Mouse (Mus musculus): Measurements from ENCODE around the gene Olfr1423. TPM values are rescaled to one million over a fixed set of nuclear protein-coding genes. Genes with fewer than 3 reads are reported as not detected.
A peak's percentile ranks its signal among the peaks of the same experiment; 100 is the strongest.
"Not testable (repeated sequence)": the region's sequence is repeated elsewhere in the genome, so short reads cannot be mapped to it uniquely, and the experiment has no call there.

Gene Olfr1423
- total RNA-seq (2022) = not detected

DNA sequence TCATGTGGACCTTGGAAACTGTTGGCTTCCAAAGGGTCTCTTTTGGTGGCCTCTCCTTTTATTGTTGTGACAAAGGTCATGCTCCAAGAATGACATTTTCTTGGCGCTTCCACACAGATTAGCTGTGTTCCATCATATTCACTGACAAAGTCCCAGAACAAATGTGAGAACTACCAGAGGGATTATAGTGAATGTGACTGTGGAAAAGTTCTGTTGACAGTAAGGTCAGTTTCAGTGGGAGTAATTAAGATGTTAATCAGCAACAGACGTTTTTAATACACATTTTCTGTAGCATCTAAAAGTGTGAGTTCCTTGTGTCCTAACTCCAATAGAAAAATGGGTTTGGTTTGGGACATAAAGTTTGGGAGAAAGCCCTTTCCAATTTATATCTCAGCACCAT lies at the start of gene Olfr1423:
Gene Olfr1423 (minus strand): TSS at position 101 of the 400 bp plus-strand sequence.
- DNase-seq (ENCODE audit: low spot score in 2 of 2) = no peak

DNA sequence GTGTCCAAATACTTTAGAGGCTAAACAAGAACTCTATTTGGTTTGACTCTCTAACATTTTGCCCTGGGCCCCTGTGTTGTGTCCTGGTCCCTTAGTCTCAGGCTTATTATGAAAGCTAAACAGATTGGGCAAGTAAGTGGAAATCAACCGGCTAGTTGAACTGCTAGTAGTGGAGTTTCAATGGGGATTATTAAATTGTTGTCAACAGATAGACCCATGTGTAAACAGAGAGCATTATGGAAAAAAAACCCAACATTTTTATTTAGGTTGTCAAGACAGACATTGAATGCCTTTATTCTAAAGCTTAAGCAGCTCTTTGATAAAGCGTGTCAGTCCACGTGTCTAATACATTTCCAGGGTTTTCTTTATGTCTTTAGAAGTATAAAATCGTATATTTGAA lies 36.5 kb upstream of the Olfr1423 start, which contains the start of gene Olfr1425:
Gene Olfr1425 (minus strand): TSS at position 101 of the 400 bp plus-strand sequence.
- not testable (repeated sequence) for DNase-seq (ENCODE audit: low spot score in 2 of 2)

DNA sequence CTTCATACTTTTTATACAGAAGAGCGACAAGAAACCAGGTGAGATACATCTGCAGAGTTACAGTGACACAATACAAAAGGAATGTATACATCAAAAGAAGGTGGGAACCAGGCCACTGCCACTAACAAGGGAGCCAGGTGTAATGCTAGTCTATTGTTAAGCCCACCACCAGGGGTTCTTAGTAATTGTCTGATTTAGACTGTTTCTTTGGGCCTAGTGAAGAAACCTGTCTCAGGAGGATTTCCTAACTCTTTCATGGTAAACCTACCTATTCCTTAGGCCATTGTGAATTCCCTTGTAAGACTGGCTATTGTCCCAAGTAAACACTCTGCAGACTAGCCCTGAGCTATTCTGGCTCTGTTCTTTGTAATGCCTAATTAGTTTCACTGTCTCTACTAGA lies 28.4 kb upstream of the Olfr1423 start:
- not testable (repeated sequence) for DNase-seq (ENCODE audit: low spot score in 2 of 2)

DNA sequence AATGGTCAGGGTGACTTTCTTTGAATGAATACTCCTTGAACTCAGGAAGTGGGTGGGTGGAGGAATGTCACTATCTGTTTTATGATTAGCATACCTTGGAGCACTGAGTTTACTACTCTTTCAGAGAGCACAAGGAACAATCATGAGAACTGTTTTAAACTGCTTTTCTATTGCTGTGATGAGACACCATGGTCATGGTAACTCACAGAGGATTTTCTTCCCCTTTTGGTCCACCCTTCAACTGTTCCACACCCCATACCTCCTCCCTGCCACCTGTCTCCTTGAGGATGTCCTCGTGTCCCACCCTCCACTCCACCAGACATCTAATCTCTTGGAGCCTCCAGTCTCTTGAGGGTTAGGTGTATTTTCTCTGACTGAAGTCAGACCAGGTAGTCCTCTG lies 26.7 kb upstream of the Olfr1423 start:
- DNase-seq (ENCODE audit: low spot score in 2 of 2) = not testable (repeated sequence)

DNA sequence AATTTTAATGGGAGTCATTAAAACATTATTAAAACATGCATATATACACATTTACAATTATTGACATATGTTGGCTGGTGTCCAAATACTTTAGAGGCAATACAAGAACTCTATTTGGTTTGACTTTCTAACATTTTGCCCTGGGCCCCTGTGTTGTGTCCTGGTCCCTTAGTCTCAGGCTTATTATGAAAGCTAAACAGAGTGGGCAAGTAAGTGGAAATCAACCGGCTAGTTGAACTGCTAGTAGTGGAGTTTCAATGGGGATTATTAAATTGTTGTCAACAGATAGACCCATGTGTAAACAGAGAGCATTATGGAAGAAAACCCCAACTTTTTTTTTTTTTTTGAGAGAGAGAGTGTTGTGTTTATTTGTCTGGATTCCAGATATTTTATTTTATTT lies 21.5 kb upstream of the Olfr1423 start, which contains the start of gene Olfr1424:
Gene Olfr1424 (minus strand): TSS at position 101 of the 400 bp plus-strand sequence.
- not testable (repeated sequence) for DNase-seq (ENCODE audit: low spot score in 2 of 2)

DNA sequence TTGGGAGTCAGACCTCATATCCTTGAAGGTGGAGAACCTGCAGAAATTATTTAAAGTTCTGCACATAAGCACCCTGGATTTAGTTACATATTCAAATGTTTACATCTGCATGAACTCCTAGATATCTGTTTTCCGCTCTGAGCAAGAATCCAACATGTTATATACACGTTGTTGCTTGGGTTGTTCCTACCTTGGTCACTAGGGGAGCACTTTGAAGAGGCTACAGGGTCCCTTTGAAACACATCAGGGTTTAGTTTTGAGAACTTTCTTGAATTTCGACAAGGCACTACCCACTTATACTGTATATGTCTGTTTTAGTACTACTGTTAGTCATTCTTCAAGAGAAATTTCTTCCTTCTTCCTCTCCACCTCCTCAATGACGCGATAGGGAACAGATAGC lies 2.0 kb upstream of the Olfr1423 start:
- no peak for DNase-seq (ENCODE audit: low spot score in 2 of 2)

DNA sequence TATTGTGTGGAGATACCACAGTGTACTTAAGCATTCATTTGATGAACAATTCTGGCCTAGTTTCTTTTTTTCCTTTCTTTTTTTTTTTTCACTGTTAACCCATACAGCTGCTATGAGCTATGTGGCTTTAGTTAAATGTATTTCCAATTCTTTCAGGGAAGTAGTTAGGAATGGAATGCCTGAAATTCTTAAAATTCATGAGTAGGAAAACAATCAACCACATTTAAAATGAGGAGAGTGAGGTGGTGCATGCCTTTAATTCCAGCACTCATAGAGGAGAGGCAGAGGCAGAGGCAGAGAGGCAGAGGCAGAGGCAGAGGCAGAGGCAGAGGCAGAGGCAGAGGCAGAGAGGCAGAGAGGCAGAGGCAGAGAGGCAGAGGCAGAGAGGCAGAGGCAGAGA lies 3.4 kb downstream of the Olfr1423 start:
- no peak for DNase-seq (ENCODE audit: low spot score in 2 of 2)

DNA sequence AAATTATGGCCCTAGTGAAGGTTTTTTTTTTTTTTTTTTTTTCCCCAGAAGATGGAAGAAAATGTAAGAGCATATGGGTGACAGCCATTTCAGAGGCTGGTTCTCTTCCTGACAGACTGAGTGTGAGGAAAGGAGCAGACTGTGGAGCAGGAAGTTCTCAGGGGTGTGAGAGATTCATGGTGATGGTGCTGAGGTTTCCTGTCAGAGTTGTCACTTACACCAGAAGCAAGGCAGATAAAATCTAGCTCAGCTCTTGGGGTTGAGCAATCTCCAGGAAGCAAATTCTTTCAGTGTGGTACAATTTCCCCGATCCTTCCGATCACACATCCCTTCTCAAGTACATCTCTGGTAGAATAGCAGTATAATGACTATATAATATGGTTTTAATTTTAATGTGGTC lies 14.5 kb downstream of the Olfr1423 start:
- no peak for DNase-seq (ENCODE audit: low spot score in 2 of 2)

DNA sequence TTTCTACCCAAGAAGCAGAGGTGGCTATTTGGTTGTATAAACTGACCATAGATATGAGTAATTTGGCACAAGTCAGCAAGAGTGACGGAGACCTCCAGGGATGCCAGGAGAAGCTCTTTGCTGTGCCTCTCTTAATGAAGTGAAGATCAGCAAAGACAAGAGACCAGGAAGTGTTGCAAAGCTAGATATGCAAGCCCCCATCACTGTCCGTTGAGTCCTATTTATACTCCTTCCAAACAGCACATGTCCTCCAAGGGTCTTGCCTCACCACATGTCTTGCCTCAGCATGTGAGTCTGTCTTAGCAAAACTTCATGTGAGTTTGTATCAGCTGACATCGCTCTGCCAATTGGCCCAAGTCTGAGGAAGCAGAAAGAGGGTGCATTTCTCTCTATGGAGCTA lies 15.8 kb downstream of the Olfr1423 start:
- DNase-seq (ENCODE audit: low spot score in 2 of 2) = no peak

DNA sequence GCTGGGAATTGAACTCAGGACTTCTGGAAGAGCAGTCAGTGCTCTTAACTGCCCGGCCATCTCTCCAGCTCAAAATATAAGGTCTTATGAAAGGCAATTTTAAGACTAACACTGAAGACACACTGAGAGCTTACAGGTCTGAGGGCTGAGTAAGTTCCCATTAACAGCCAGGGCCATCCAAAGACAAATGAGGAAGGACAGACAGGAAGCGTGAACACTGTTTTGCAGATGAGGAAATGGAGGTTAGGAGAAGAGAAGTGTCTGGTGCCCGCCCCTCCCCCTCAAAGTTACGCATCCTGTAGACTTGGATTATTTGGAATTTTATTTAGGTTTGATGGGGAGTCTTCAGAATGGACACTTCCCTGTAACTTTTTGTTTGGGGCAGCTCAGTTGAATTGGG lies 17.0 kb downstream of the Olfr1423 start:
- DNase-seq (ENCODE audit: low spot score in 2 of 2) = no peak

DNA sequence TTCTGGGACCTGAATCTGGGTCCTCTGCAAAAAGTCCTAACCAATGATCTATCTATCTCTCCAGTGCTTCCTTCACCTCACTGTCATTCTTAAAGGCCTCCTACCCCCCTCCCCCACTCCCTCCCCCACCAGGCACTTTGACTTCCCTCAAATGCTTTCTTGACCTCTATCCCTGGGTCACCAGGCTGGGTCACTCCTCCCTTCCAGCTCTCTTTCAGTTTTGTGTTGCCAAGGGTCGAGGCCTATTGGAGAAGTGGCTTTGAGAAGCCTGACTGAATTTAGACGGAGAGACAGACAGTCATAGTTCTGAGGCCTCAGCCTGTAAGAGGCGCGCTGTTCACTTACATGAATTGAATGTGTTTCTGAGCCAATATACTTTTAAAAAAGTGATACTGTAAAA lies 24.9 kb downstream of the Olfr1423 start:
- DNase-seq (ENCODE audit: low spot score in 2 of 2) = no peak

DNA sequence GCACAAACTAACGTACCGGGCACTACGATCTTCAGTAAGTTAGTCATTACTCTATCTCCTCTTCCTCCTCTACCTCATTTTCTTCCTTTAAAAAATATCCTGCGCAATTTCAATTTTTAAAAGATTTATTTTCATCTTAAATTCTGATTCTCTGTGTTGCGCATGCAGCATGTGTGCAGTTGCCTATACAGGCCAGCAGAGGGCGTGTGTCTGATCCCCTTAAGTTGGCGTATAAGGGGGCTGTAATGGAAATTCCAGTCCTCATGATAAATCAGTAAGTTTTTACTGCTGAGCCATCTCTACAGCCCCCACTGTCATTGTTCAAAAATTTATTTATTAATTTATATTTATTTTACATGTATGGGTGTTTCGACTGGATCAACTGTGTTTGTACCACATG lies 25.4 kb downstream of the Olfr1423 start:
- no peak for DNase-seq (ENCODE audit: low spot score in 2 of 2)

DNA sequence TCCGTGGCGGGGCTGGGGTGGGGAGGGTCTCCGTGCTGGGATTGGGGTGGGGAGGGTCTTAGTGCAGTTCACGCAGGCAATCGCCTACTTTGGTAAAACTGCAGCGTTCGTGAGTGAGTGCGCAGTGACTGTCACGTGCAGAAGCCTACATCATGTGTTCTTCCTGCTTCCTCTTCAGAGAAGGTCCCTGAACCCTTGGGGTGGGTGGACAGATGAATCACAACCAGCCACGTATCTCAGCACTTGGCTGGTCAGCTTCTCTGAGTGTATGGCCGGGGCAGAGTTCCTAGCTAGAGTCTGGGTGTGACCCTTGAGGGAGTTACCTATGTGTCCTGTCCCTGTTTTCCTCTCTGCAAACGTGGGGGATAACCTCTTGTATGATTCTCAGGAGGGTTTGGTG lies 27.9 kb downstream of the Olfr1423 start:
- DNase-seq (ENCODE audit: low spot score in 2 of 2) = peak; percentile 25 to 52

DNA sequence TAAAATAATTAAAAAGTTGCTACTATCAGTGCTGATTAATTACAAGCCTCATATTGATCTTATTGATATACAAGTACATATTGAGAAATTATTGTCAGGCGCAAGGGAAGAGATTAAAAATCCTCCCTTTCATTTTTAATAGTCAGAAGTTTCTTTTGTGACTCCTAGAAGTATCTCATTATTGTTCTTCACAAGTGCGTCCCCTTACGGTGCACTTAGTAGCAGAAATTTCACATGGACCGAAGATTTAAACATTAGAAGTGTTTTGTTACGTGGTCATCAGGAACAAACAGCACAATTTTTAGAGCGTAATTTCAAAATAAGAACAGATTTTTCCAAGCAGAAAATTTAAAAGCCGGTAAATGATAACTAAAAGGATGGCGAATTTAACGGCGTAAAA lies 28.5 kb downstream of the Olfr1423 start:
- no peak for DNase-seq (ENCODE audit: low spot score in 2 of 2)

DNA sequence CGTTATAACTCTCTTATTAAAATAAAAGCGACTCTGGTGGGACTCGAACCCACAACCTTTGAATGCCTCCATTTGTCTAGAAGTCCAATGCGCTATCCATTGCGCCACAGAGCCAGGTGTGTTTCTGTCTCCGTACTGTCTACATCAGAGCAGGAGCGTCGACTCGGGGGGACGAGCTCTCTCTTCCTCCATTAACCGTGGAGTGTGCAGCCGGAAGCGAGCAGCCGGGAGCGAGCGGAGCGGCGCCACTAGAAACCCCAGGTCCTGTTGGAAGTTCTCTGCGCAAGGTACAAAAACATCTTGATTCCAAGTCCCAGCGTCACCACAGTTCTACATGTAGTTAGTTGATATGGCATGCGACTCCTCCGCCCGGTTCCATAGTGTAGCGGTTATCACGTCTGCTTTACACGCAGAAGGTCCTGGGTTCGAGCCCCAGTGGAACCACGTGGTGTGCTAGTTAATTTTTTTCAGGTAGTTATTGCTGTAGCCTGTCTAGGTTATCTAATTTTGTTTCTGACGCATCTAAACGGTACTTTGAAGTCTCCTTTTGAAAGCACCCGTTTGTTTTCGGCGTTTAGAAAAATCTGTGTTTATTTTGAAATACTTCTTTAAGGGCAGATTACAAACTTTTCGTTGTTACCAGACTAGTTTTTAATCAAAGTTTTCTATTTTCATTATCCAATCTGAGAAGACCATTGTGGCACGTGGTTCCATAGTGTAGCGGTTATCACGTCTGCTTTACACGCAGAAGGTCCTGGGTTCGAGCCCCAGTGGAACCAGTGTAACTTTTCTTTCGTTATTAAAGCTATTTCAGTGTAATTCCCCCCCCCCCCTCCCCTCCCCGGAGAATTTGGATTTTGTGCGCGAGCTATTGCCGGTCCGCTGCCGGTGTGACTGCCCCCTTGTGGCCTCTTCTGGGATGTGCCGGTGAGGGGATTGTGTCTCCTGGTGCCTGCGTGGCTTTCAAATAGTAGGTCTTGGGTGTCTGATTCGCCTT lies 29.3 kb downstream of the Olfr1423 start:
- peak; percentile 79 to 94 for DNase-seq (ENCODE audit: low spot score in 2 of 2)

DNA sequence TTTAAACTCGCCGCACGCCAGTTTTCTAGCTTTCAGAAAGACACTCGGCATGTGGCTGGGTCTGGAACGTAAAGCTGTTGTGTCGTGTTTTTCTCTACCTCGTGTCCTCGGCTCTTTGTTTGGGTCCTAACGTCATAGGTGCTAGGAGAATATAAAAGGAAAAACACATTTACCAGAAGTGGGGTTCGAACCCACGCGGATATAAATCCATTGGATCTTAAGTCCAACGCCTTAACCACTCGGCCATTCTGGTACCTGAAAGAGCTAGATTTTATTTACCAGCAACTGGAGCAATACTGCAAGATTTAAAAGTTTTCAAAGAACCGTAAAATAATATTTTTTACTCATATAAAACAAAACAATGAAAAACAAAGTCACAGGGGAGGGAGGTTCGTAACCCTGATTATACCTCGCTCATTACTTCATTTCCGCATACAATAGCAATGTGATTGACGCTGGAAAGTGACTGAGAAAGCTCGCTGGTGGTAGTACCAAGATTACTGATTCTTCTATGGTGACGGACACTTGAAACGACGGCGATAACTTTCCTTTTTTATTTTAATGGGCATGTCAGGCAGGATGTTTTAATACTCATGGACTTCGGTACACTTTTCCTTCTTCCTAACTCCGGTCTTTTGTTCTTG lies 30.1 kb downstream of the Olfr1423 start:
- DNase-seq (ENCODE audit: low spot score in 2 of 2) = peak; percentile 73 to 82

DNA sequence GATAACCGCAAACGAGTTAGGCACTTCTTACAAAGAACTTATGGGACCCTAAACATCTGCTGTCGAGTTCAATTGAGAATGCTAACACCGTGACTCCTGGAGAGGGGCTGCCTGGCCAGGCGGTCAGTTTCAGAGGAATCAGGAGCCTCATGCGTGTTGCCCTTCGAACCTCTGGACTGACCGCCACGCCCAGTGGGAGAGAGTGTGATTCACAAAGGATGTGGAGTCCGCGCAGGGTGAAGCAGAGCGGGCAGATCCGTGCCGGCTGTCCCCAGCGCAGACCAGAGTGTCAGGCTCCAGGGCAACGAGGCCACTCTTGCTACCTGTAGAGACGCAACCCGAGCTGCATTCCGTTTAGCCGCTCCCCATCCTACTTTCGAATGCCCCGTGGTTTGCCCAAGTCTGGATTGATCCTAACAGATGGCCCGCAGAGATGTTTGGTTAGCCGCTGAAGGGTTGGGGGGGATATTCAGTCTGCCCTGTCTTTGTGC lies 30.8 kb downstream of the Olfr1423 start:
- peak in 1 of 2 experiments; percentile 34 for DNase-seq (ENCODE audit: low spot score in 2 of 2)

DNA sequence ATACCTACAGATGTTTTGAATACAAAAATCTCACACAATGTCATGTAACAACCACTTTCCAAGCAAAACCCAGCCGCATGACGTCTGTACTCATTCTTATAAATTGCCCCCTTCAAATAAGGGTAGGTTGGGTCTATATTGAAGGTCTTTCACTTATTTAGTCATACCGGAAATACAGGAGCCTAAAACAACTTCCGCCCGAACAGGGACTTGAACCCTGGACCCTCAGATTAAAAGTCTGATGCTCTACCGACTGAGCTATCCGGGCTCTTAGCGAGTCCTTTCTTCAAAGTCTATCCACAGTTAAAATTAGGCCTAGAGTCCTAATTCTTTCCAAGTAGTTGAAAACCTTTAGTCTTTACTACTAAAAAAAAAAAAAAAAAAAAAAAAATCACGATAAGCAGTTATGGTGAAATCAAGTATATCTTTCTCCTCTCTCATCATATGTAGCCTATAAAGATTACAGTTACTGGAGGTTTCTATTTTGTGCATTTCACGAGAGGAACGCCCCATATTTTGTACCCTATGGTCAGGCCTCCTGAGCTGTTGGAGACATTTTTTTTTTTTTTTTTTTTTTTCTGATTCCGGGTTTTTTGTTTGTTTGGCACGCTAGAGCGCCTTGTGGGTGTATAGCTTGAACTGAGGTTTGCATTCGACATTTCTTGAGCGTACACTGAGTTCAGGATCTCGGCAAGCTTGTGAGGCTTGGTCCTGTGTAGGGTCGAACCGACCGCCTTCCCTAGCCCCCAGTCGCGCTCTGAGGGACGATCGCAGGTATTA lies 31.4 kb downstream of the Olfr1423 start:
- DNase-seq (ENCODE audit: low spot score in 2 of 2) = peak; percentile 64 to 85

DNA sequence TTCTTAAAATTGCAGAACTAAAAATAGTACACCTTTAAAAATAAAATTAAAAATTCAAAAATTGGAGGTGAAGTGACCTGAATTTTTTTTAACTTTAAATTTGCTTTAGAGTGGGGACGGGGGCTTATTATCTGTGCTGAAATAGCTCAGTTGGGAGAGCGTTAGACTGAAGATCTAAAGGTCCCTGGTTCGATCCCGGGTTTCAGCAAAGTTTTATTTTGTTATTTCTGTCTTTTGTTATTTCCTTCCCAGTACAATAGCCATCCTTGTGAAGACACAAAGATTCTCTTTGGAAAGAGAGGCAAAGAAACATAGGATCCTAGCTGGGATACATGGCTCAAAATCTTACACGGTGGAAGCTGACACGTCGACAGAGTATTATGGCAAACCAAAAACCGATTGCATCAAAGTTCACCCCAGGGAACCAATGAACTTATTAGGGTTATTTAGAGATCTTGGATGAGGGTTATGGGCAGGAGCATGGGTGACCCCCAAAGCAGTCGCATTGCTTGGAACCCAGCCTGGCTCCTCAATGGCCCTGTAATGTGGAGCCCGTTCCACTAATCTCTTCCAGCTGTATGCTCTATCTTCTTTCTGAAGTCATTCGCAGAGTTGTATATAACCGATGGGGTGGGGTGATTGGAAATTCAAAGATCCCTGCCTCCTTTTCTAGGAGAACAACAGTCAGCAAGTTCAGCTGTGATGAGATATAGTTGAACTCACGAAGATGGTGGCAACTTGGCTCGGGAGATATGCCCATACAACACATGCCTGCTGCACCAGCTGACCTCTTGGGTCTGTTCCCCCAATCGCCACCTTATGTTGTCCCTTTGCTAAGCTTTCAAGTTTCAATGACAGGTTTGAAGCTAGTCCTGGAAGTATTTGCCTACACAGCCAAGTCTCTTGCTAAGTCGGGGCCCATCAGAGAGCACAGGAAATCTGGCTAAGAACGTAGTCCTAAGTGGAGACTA lies 32.4 kb downstream of the Olfr1423 start:
- DNase-seq (ENCODE audit: low spot score in 2 of 2) = no peak
